Mouse (Mus musculus) kidney, embryonic 14.5 days (tissue): ENCODE measurements around the gene Oasl1. TPM values are rescaled to one million over a fixed set of nuclear protein-coding genes. Genes with fewer than 3 reads are reported as not detected.
A peak's percentile ranks its signal among the peaks of the same experiment; 100 is the strongest.

Source experiments
- ATAC-seq: fragments of 200-750 bp; cut with Nextera tagmentation; 2 replicates; pipeline ENCODE4 v1.8.0; 2017; ENCODE audit warnings: moderate number of reproducible peaks, mild to moderate bottlenecking, moderate TSS enrichment, moderate library complexity; ENCODE audit not compliant: low FRiP score, low TSS enrichment
- H3K27ac ChIP-seq: fragments of 300-500 bp; sonication (generic); 2 replicates; pipeline ENCODE4 v1.5.1; 2014; ENCODE audit warnings: low read depth, mild to moderate bottlenecking, low read length, moderate library complexity, mixed read lengths
- H3K27me3 ChIP-seq: fragments of 300-500 bp; sonication (generic); 2 replicates; pipeline ENCODE4 v1.6.1; 2014; ENCODE audit warnings: mild to moderate bottlenecking, low read length; ENCODE audit not compliant: control insufficient read depth, insufficient read depth
- H3K36me3 ChIP-seq: fragments of 300-500 bp; sonication (generic); 2 replicates; pipeline ENCODE4 v1.6.1; 2014; ENCODE audit warnings: low read length, mixed read lengths; ENCODE audit not compliant: control insufficient read depth, insufficient read depth
- H3K4me1 ChIP-seq: fragments of 300-500 bp; sonication (generic); 2 replicates; pipeline ENCODE4 v1.6.1; 2014; ENCODE audit warnings: low read length, mixed read lengths; ENCODE audit not compliant: control insufficient read depth, insufficient read depth
- H3K4me2 ChIP-seq: fragments of 300-500 bp; sonication (generic); replicated peaks from 2 replicates; pipeline ENCODE4 v1.6.1; 2014; ENCODE audit warnings: low read depth, mild to moderate bottlenecking, low read length
- H3K4me3 ChIP-seq: fragments of 300-500 bp; sonication (generic); 2 replicates; pipeline ENCODE4 v1.5.1; 2014; ENCODE audit warnings: mild to moderate bottlenecking, low read length
- H3K9ac ChIP-seq: fragments of 300-500 bp; sonication (generic); 2 replicates; pipeline ENCODE4 v1.6.1; 2014; ENCODE audit warnings: low read depth, mild to moderate bottlenecking, low read length, moderate library complexity
- H3K9me3 ChIP-seq: fragments of 300-500 bp; sonication (generic); 2 replicates; pipeline ENCODE4 v1.6.1; 2016; ENCODE audit warnings: low read length; ENCODE audit not compliant: control insufficient read depth
- WGBS: fragments of 180-500 bp; shearing (Covaris S2); extraction: QIAGEN DNeasy Blood & Tissue Kit; methylation state at CpG from one replicate; pipeline ENCODE4 v1.1.7; 2014; 5-methylcytosine and 5-hydroxymethylcytosine counted together
- polyA plus RNA-seq: library from polyadenylated mRNA; unstranded; fragments of >200 nt; fragmentation: Nextera tagmentation; extraction: Ambion mirVana; gene quantifications from 2 replicates; pipeline ENCODE4 v1.2.1, GENCODE M21; 2014

Oasl1 gene
- polyA plus RNA-seq, 1 experiment from 2014 or later = 2.5 TPM

DNA sequence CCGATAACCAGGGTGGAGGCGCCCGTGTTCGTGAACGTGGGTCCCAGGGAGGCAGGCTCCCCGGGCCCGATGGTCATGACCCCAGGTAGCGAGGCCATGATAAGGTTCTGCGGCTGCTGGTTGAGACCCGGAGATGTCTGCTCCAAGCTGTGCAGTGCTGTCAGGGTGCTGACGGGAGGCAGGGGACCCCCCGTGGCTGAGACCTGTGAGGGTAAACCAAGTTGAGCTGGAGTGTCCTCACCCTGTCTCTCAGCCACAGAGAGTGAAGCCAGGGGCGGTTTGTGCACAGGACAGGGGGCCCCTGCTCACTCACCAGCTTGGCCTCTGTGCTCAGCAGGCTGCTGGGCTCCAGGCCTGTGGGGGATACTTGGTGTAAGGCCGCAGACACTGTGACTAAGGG lies 30.3 kb downstream of the Oasl1 start:
- Histone ChIP-seq H3K4me2 (no peak overlapping the region), H3K9me3 (no peaks in the 10 kb centered on the region), H3K4me3 (no peak overlapping the region), H3K4me1 (0 out of 2 replicates have a peak, but pooled peaks cover 3% of the 10 kb centered on the region), H3K9ac (no peak overlapping the region), H3K36me3 (peaks cover 16% of the 10 kb centered on the region), H3K27me3 (no peaks in the 10 kb centered on the region), H3K27ac (no peak overlapping the region)
- 89% methylated on average over 14 of the region's 14 CpGs for WGBS
- no peak for ATAC-seq

GRCm38 (mm10) chr5:114958069-114958468 lies 35.0 kb downstream of the Oasl1 start:
- WGBS = 90% methylated on average over 5 of the region's 5 CpGs

DNA sequence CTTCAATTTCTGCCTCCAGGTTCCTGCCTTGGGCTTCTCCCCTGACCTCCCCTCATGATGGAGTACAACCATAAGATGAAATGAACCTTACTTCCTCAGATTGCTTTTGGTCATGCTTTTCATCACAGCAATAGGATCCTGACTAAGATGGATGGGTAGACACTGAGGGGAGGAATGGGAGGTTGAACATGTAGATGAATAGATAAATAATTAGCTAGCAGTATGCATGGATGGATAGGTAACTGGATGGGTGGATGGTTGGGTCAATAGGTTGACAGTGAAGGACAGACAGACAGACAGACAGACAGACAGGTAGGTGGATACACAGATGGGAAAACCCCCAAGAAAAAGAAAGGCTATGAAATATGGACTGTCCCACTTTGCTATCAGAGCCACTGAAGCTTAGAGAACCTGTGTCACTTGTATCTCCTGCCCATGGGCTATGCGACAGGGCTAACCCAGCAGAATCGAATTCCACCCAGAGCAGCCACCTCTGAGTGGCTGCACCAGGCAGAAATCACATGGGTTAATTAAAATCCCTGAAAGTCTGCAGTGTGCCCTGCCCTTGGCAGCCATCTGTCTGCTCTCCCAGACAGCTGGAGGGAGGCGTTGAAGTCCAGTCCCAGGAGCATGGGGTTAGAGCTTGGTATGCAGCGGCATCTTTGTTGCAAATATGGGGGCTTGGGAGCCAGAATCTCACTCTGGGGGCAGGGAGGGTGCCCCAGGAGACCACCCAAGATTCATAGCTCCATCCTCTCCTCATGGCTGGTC lies 38.7 kb downstream of the Oasl1 start:
- Histone ChIP-seq H3K4me2 (0 out of 2 replicates have a peak overlapping the region, but pooled peaks have one; percentile 9), H3K27me3 (no peaks in the 10 kb centered on the region), H3K36me3 (no peaks in the 10 kb centered on the region), H3K9me3 (peaks cover 4% of the 10 kb centered on the region; the same call in 1 of the 2 replicates), H3K9ac (no peak overlapping the region), H3K4me3 (no peak overlapping the region), H3K4me1 (peaks cover 28% of the 10 kb centered on the region), H3K27ac (peak overlapping the region; percentile 20; the same call in 1 of the 2 replicates)
- WGBS = 20% methylated on average over 4 of the region's 4 CpGs
- ATAC-seq = peak; percentile 84

More at GRCm38 (mm10) chr5:114958069-114958468, 35.0 kb downstream of the Oasl1 start:
- Histone ChIP-seq H3K4me2 (no peak overlapping the region), H3K9ac (no peak overlapping the region), H3K4me3 (no peak overlapping the region), H3K4me1 (peaks cover 9% of the 10 kb centered on the region), H3K36me3 (no peaks in the 10 kb centered on the region), H3K9me3 (peaks cover 4% of the 10 kb centered on the region; the same call in 1 of the 2 replicates), H3K27me3 (no peaks in the 10 kb centered on the region), H3K27ac (no peak overlapping the region)
- ATAC-seq = no peak

DNA sequence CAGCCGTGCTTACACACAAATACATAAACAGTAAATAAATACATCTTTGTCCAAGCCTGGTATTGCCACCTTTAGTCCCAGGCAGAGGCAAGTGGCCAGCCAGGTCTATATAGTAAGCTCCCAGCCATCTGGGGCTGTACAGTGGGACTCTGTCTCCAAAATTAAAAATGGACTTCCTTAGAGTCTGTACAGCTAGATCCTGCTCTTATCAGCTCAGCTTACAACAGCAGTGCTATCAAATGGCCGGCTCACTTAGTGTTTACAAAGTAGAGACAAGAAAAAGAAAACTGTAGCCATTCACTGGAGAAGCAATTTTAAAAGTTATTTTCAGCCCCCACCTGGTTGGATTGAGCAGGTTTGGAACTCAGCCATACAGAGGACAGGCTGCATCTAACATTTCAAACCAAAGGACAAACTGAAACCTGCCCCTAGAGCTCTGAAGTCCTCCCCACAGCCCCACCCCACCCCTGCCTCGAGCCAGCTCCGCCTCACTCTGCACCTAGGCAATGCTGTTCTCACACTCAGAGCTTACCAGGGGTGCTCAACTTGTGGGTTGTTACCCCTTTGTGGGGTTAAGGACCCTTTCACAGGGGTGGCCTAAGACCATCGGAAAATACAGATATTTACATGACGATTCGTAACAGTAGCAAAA lies 41.4 kb downstream of the Oasl1 start:
- no peaks in the 10 kb centered on the region for H3K9me3 ChIP-seq
- no peak overlapping the region for H3K4me2 ChIP-seq
- no peaks in the 10 kb centered on the region for H3K27me3 ChIP-seq
- ATAC-seq = no peak
- no peak overlapping the region for H3K9ac ChIP-seq
- H3K27ac ChIP-seq = peak overlapping the region; percentile 57; the same call in 1 of the 2 replicates
- WGBS = 53% methylated on average over 7 of the region's 7 CpGs
- no peak overlapping the region for H3K4me3 ChIP-seq
- H3K4me1 ChIP-seq = peaks cover 37% of the 10 kb centered on the region
- H3K36me3 ChIP-seq = no peaks in the 10 kb centered on the region

DNA sequence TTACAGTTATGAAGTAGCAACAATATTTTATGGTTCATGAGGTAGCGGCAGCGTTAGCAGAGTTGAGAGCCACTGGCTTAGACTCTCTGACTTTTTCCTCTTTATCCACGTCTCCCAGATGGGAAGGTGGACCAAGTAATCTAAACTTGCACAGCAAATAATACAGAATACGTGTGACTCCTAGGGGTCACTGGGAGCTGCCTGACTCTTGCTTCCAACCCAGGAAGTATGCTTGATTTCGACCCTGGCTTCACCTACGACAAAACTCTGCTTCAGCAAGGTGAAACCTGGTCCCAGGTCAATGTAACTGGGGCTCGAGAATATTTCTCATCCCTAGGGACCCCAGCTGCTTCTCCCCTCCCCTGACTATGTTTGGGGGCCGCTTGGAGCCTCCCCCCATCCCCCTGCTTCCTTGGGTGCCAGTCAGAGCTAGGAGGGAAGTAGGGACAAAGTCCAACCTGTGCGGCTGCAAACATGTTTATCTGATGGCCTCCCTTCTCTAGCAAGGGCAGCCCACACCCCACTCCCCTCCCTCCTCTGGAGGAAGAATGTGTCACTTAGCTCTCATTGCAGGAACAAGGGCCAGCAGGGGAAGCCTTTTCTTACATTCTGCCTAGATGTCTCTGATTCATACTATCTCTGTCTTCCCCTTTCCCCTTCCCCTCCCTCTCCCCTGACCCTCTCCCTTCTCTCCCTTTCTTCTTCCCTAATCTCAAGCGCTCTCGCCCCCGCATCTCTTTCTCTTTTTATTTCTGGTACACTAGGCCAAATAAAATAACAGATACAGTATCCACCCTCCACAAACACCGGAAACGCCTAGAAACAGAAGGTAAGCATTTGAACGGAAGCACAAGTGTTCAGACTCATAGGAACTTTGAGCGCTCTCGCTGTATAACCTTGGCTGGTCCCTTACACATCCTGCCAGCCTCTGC lies 42.2 kb downstream of the Oasl1 start:
- H3K9ac ChIP-seq = peak overlapping the region; percentile 29; the same call in 1 of the 2 replicates
- no peaks in the 10 kb centered on the region for H3K36me3 ChIP-seq
- 49% methylated on average over 17 of the region's 17 CpGs for WGBS
- H3K27ac ChIP-seq = peak overlapping the region; percentile 57; the same call in 1 of the 2 replicates
- peaks cover 37% of the 10 kb centered on the region for H3K4me1 ChIP-seq
- H3K27me3 ChIP-seq = no peaks in the 10 kb centered on the region
- no peak for ATAC-seq
- H3K9me3 ChIP-seq = no peaks in the 10 kb centered on the region
- no peak overlapping the region for H3K4me3 ChIP-seq
- H3K4me2 ChIP-seq = peak overlapping the region; percentile 5; the same call in 1 of the 2 replicates

DNA sequence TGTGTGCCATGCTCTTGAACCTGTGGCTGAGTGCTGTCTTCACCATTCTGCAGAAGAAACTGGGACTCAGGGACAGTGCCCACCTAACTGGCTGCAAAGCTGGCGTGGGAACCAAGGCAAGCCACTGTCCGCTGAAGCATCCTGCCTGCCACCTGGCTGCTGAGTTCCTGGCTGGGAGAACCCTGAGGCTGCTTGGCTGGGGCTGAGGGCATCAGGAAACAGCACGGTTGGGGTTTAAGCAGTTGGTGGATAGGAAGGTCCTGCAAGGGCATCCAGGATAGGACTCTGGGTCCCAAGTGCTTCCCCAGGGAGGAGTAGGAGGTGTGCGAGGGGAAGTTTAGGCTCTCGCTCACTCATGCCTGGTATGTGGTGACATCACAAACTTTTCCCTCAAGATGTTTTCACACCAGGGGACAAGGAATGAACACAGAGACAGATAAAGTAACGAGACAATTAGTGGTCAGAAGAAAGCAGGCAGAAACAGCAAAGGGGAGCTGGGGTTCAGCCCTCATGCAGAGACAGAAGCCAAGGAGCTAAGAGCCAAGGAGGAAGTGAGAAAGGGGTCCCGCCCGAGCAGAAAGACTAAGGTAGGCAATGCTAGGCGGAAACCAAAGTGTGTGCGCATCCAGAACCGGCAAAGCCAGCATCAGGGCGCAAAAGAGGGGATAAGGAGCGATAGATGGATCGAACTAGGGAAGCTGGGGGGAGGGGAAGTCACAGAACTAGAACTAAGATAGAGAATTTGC lies 44.7 kb downstream of the Oasl1 start:
- WGBS = 29% methylated on average over 14 of the region's 14 CpGs
- ATAC-seq = no peak
- H3K4me3 ChIP-seq = 0 out of 2 replicates have a peak overlapping the region, but pooled peaks have one; percentile 3
- H3K27me3 ChIP-seq = no peaks in the 10 kb centered on the region
- peak overlapping the region; percentile 43 for H3K4me2 ChIP-seq
- peaks cover 30% of the 10 kb centered on the region for H3K4me1 ChIP-seq
- peak overlapping the region; percentile 42; the same call in 1 of the 2 replicates for H3K9ac ChIP-seq
- no peaks in the 10 kb centered on the region for H3K36me3 ChIP-seq
- peak overlapping the region; percentile 96 for H3K27ac ChIP-seq
- no peaks in the 10 kb centered on the region for H3K9me3 ChIP-seq

DNA sequence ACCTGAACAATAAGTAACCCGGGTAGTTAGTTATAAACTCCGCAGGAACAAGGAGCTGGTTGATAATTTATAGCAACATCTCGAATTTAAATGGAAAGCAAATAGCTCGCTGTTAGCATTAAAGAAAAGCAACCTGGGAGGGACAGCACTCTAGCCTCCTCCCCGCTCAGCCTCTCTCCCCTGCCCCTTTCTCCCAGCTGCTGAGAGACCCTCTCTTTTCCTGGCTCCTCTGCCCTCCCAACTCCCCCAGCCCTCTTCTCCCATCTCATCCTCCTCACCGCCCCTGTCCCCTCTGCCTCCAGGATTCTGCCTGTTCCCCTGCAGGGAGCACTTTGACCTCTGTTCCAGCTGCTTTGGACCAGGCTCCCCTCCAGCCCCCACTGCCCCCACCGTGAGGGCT lies 45.6 kb downstream of the Oasl1 start:
- H3K4me3 ChIP-seq = peak overlapping the region; percentile 36
- peak overlapping the region; percentile 96 for H3K27ac ChIP-seq
- peaks cover 30% of the 10 kb centered on the region for H3K4me1 ChIP-seq
- H3K36me3 ChIP-seq = no peaks in the 10 kb centered on the region
- H3K9ac ChIP-seq = peak overlapping the region; percentile 62
- ATAC-seq = peak; percentile 40
- WGBS = 10% methylated on average over 7 of the region's 7 CpGs
- H3K9me3 ChIP-seq = no peaks in the 10 kb centered on the region
- H3K27me3 ChIP-seq = no peaks in the 10 kb centered on the region
- H3K4me2 ChIP-seq = peak overlapping the region; percentile 43

GRCm38 (mm10) chr5:114969064-114969463 lies 46.0 kb downstream of the Oasl1 start:
- Histone ChIP-seq H3K4me1 (peaks cover 29% of the 10 kb centered on the region), H3K9me3 (no peaks in the 10 kb centered on the region), H3K4me3 (peak overlapping the region; percentile 36), H3K27ac (peak overlapping the region; percentile 96), H3K4me2 (peak overlapping the region; percentile 43), H3K9ac (peak overlapping the region; percentile 62), H3K36me3 (no peaks in the 10 kb centered on the region), H3K27me3 (no peaks in the 10 kb centered on the region)
- 5% methylated on average over 4 of the region's 4 CpGs for whole genome bisulfite sequencing
- ATAC-seq = peak; percentile 33
